Mouse (Mus musculus): ENCODE measurements at regions not wholly inside any gene's neighbourhood (a gene's known extent, or its start where the extent isn't known, plus 50 kb on each side); places are given as distances from the start of the nearest gene placed in this dataset.

DNA sequence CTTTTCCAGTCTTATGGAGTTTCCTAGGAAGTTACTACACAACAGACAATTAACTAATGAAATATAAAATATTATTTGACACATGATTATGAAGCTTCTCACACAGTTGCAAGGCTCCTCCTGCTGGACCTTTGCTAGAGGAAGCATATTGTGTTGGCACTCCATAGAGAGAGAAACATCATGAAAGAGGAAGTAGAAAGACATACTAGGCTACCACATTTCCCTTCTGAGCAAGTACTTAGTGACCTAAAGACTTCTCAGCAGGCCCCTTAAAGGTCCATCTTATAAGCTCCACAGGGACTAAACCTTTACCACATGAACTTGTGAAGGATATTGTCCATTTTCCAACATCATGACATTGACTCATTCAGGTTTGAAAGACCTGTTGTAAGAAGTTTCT lies 869.6 kb upstream of the Msl3l2 start:
- no peak for TF ChIP-seq CTCF (IDR thresholded peaks at IDR 0.05; ENCODE audit: low read depth)
- TF ChIP-seq EP300 (IDR thresholded peaks at IDR 0.05; ENCODE audit: low read depth): no peak

Measured in liver, postnatal 0 days (tissue).